Mouse (Mus musculus) cerebellum, adult 2 months (tissue): ENCODE measurements around the gene Itga11.

Experiments used
- CTCF ChIP-seq: fragments of 200-500 bp; IDR thresholded peaks from 2 replicates; pipeline ENCODE4 v1.5.1; 2011; ENCODE audit warnings: low read depth, mild to moderate bottlenecking, control low read depth, low read length, moderate library complexity, borderline replicate concordance; ENCODE audit not compliant: insufficient read depth
- POLR2A ChIP-seq: fragments of 200-500 bp; IDR thresholded peaks from 2 replicates; pipeline ENCODE4 v1.6.1; 2011; ENCODE audit warnings: low read length, control low read depth, borderline replicate concordance; ENCODE audit not compliant: insufficient read depth

GRCm38 (mm10) chr9:62784233-62784632 is 106.6 kb downstream of the Itga11 start:
- no peak for TF ChIP-seq POLR2A
- no peak for TF ChIP-seq CTCF
